In the genomic region with DNA sequence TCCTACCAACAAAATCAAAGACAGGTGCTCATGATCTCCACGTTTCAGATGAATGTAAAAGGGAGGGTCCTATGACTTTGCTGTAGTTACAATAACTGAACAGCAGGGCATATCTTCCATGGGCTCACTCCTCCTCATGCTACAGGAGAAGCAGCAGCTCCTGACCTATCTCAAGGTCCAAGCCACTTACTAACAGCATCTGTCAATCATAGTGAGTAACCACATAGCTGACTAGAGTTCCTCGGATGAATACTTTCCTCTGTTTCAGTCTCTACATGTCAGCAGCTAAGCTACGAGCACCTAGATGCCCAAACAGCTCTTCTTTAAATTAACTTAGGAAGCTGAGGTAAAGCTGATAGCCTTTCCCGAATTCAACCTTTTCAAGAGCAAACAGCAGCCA, we compare ENCODE assay signal across 12 mouse cellular contexts.
"Had no signal": no experiment of that assay in that cellular context is flagged by ENCODE, and none has a peak within 500 bp of the region (broad histone marks: within the 10 kb centered on the region; RNA-seq: fewer than 3 reads in every experiment).

No protein-coding gene starts in this region.

- H3K27me3 ChIP-seq: kidney, embryonic 15.5 days; limb, embryonic 13.5 days; midbrain, embryonic 13.5 days; neural tube, embryonic 12.5 days had no signal

- H3K36me3 ChIP-seq: kidney, embryonic 15.5 days; limb, embryonic 13.5 days; midbrain, embryonic 13.5 days; neural tube, embryonic 12.5 days had no signal

- H3K4me2 ChIP-seq: kidney, embryonic 15.5 days; limb, embryonic 13.5 days; midbrain, embryonic 13.5 days; neural tube, embryonic 12.5 days had no signal

- DNase-seq: kidney, adult 2 months; layer of hippocampus, postnatal 36 days; left cerebral cortex, postnatal 4 days; lung, adult 18-20 months; lung, postnatal 36 days; right cerebral cortex, postnatal 25 days; thymus, postnatal 4 days had no signal

- ATAC-seq: midbrain, embryonic 13.5 days had no signal

- H3K4me3 ChIP-seq: kidney, embryonic 15.5 days; limb, embryonic 13.5 days; midbrain, embryonic 13.5 days; neural tube, embryonic 12.5 days had no signal

- H3K9ac ChIP-seq: kidney, embryonic 15.5 days; limb, embryonic 13.5 days; liver, embryonic 14.5 days; midbrain, embryonic 13.5 days; neural tube, embryonic 12.5 days had no signal

- H3K9me3 ChIP-seq: kidney, embryonic 15.5 days; limb, embryonic 13.5 days; midbrain, embryonic 13.5 days; neural tube, embryonic 12.5 days had no signal

- H3K27ac ChIP-seq: kidney, embryonic 15.5 days; limb, embryonic 13.5 days; liver, embryonic 14.5 days; midbrain, embryonic 13.5 days; neural tube, embryonic 12.5 days had no signal
